Mouse (Mus musculus) cerebellum, postnatal 14 days (tissue): ENCODE data around the gene Gm21953.
"Not testable (repeated sequence)": the region's sequence is repeated elsewhere in the genome, so short reads cannot be mapped to it uniquely, and the experiment has no call there.

Experiments used
- DNase-seq, 2 experiments: peaks; one replicate each; pipeline ENCODE4 v3.0.0; 2021; ENCODE audit warnings: mixed read lengths in 2 of 2

Gm21953 gene

GRCm38 (mm10) chr4:42293967-42294366 is at the start of gene Gm21953:
Gene Gm21953, plus strand, starts transcription at chr4:42294267.
- not testable (repeated sequence) for DNase-seq

DNA sequence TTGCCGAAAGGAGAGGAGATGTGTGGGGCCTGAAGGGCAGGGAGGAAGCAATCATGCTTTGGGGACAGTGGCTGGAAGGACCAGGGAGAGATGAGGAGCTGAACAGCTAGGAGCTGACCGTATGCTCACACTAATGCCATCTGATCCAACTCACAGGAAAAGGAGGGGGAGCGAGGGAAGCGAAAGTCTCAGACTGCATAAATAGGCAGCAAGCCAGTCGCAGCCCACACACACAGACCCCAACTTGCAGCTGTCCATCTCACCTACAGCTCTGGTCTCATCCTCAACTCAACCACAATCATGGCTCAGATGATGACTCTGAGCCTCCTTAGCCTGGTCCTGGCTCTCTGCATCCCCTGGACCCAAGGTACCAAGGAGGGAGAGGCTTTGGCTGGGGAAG is 38.6 kb upstream of the Gm21953 start, which contains the start of gene Ccl21b:
Gene Ccl21b (plus strand): TSS at position 301 of the 400 bp plus-strand sequence.
- not testable (repeated sequence) for DNase-seq

DNA sequence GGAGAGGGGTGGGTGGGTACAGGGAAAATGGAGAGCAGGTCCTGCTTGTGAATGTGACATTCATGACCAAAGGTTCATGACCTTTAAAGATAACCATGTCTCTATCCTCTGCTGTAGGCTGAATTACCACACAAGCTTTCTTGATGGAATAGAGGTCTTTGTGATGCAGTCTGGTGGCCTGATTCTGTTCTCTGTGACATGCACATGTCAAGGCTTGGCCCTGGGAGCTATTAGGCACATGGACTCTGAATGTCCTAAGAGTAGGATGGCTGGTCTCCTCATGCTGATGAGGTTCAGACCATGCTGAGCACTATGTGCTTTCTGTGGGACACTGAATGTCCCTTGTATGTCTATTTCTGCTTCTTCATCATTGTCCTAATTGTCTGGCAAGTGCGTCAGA is 24.0 kb downstream of the Gm21953 start, which contains the start of gene Fam205a3:
Gene Fam205a3 (plus strand): TSS at position 301 of the 400 bp plus-strand sequence.
- not testable (repeated sequence) for DNase-seq
